Mouse (Mus musculus) bone marrow macrophage, adult 2 months (primary cell): ENCODE measurements around the gene Hadhb. TPM values are rescaled to one million over a fixed set of nuclear protein-coding genes. Genes with fewer than 3 reads are reported as not detected.

ENCODE experiments used
- H3K27ac ChIP-seq: 2 replicates; pipeline ENCODE4 v1.5.1; 2012; ENCODE audit warnings: low read depth, low read length; ENCODE audit not compliant: insufficient read depth
- H3K4me1 ChIP-seq: 2 replicates; pipeline ENCODE4 v1.6.1; 2012; ENCODE audit warnings: low read length; ENCODE audit not compliant: control insufficient read depth, insufficient read depth
- H3K4me3 ChIP-seq: 2 replicates; pipeline ENCODE4 v1.5.1; 2012; ENCODE audit warnings: mild to moderate bottlenecking, low read length, moderate library complexity; ENCODE audit not compliant: insufficient read depth
- CTCF ChIP-seq: IDR thresholded peaks from 2 replicates; pipeline ENCODE4 v1.5.1; 2012; ENCODE audit warnings: low read depth, mild to moderate bottlenecking, low read length, moderate library complexity
- POLR2A ChIP-seq: IDR thresholded peaks from 2 replicates; pipeline ENCODE4 v1.6.1; 2012; ENCODE audit warnings: mild to moderate bottlenecking, low read depth, low read length, borderline replicate concordance
- polyA plus RNA-seq: library from polyadenylated mRNA; stranded (reverse); fragments of >200 nt; gene quantifications from 2 replicates; pipeline ENCODE4 v1.2.4, GENCODE M21; 2012; ENCODE audit not compliant: missing spikeins, insufficient read depth, insufficient read length

The Hadhb gene
- polyA plus RNA-seq, 1 experiment: 75.0 TPM

- no peak overlapping the region for H3K4me3 ChIP-seq
- no peak for TF ChIP-seq CTCF
- TF ChIP-seq POLR2A: no peak
- H3K4me1 ChIP-seq: no peaks in the 10 kb centered on the region
- H3K27ac ChIP-seq: no peak overlapping the region
These were observed 67.6 kb downstream of the Hadhb start for GRCm38 (mm10) chr5:30222681-30223080.

DNA sequence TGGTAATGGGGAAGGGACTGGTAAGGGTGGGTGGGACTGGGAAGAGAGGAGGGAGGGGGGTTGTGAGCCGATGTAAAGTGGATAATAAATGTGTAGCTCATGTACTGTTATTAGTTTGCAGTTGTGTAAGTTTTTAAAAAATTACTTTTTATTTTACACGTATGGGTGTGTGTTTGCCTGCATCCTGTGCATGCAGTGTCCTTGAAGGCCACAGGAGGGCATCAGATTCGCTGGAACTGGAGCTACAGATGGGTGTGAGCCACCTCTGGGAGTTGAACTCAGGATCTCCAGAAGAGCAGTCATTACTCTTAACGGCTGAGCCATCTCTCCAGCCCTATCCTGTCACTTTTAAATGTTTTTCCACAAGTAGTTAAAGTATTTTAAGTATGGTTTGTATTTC, 75.9 kb downstream of the Hadhb start:
- TF ChIP-seq POLR2A (no peak), CTCF (no peak)
- Histone ChIP-seq H3K27ac (no peak overlapping the region), H3K4me1 (peaks cover 14% of the 10 kb centered on the region), H3K4me3 (no peak overlapping the region)

DNA sequence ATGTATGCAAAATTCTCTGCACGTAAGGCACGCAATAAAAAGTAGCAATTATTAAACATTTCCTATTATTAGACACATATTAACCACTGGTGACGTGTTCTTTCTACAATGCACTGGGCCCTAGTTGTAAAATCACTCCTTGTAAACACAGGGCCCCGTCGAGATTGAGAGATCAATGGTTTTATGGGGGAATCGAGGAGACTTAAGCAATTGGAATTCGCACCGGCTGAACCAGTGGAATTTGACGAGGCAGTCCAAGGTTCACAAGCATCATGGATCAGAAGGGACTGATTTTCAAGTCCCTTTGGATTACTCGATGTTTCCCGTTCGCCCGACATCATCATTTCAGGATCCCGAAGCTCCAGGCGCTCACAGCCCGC, 76.8 kb downstream of the Hadhb start:
- Histone ChIP-seq H3K27ac (no peak overlapping the region), H3K4me1 (peaks cover 22% of the 10 kb centered on the region), H3K4me3 (peak overlapping the region; percentile 81)
- TF ChIP-seq CTCF: no peak

- Histone ChIP-seq H3K4me1 (peaks cover 27% of the 10 kb centered on the region), H3K27ac (no peak within 1 kb of the TSS; the same call in 1 of the 2 replicates), H3K4me3 (peak within 1 kb of the TSS; percentile 89)
- TF ChIP-seq POLR2A (no peak), CTCF (no peak)
These were observed 77.4 kb downstream of the Hadhb start, which contains the start of gene Selenoi for GRCm38 (mm10) chr5:30232271-30232971. TSS of gene Selenoi (plus strand) at chr5:30232581.

- Histone ChIP-seq H3K4me3 (peak overlapping the region; percentile 89), H3K4me1 (peaks cover 27% of the 10 kb centered on the region), H3K27ac (no peak overlapping the region; the same call in 1 of the 2 replicates)
- TF ChIP-seq CTCF (no peak), POLR2A (no peak)
These were observed 78.0 kb downstream of the Hadhb start for GRCm38 (mm10) chr5:30233042-30233441.

GRCm38 (mm10) chr5:30233979-30234378, 78.9 kb downstream of the Hadhb start:
- Histone ChIP-seq H3K4me1 (peaks cover 31% of the 10 kb centered on the region), H3K4me3 (peak overlapping the region; percentile 15; the same call in 1 of the 2 replicates), H3K27ac (no peak overlapping the region)
- TF ChIP-seq POLR2A: no peak

Other genes starting within 250 kb of the Hadhb start
- not detected in 2 replicates for gene Il6, start 142.1 kb upstream of the Hadhb start, polyA plus RNA-seq
- 27.9 and 29.1 TPM in 2 replicates for gene Tyms, start 81.6 kb upstream of the Hadhb start, polyA plus RNA-seq
- gene Garem2, start 50.1 kb upstream of the Hadhb start, polyA plus RNA-seq: not detected in 2 replicates
- not detected in 2 replicates for gene 3110082J24Rik, start 49.2 kb upstream of the Hadhb start, polyA plus RNA-seq
- gene Hadha, start 86 bp upstream of the Hadhb start, polyA plus RNA-seq: 114 and 117 TPM in 2 replicates
- gene Adgrf3, start 50.5 kb downstream of the Hadhb start, polyA plus RNA-seq: not detected in 2 replicates
- gene Selenoi, start 77.3 kb downstream of the Hadhb start, polyA plus RNA-seq: 10.9 and 13.5 TPM in 2 replicates
- gene Drc1, start 126.1 kb downstream of the Hadhb start, polyA plus RNA-seq: not detected in 2 replicates